Mouse (Mus musculus) mesoderm, embryonic 11.5 days (tissue): Measurements from ENCODE around the gene Nisch.
A peak's percentile ranks its signal among the peaks of the same experiment; 100 is the strongest.

ENCODE experiments used
- DNase-seq: peaks from one replicate; pipeline ENCODE4 v3.0.0-alpha.2; 2012; ENCODE audit warnings: low read depth, low spot score

Nisch gene

DNA sequence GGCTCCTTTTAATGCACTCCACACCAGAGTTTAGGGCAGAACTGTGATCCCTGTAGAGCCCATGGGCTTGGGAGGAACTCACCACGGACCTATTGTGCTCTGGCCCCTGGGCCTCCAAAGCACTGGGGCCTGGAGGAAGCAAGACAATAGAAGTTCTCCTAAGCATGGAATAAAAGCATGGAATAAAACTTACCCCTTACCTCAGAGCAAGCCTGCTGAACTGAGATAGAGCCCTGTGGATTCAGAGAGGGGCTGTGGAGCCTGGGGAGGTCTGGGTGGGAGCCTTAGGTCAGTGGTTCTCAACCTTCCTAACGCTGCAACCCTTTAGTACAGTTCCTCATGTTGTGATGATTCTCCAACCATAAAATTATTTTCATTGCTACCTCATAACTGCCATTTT lies at the start of gene Nisch:
Gene Nisch, minus strand, starts transcription at position 101 of the 400 bp plus-strand sequence.
- no peak for DNase-seq

DNA sequence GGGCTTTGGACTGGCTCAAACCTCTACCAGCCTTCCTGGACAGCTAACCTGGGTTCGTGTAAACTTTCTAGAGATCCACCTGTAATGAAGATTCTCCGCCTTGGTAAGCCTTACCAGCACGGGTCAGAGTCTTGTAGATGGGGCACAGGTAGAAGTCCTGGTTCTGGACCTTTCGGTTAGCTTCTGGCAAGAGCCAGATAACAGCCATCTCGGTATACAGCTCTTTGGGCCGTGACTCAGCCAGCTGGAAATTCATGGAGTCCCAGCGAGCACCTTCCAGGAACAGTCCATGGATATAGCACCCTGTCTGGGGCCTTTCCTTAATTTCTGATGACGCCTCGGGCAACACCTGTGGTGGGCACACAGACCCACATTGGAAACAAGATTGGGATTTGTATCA lies 44.2 kb upstream of the Nisch start:
- no peak for DNase-seq

DNA sequence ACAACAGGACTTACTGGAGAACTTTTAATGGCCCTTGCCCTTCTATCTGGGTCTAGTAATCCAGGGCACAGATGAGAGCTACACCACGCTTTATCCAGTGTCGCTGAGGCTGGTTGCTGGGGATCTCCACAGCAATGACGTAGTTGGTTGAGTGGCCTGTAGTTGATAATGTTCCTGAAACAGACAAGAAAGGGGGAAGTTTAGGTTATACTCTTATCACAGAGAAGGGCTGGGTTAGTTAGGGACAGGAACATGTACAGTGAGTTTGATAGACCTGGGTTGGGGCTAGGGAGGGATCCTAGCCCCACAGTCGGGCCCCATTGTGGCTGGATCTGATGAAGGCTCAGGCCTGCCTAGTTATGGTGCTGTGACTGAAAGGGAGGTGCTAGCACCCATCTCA lies 43.6 kb upstream of the Nisch start:
- DNase-seq = no peak

DNA sequence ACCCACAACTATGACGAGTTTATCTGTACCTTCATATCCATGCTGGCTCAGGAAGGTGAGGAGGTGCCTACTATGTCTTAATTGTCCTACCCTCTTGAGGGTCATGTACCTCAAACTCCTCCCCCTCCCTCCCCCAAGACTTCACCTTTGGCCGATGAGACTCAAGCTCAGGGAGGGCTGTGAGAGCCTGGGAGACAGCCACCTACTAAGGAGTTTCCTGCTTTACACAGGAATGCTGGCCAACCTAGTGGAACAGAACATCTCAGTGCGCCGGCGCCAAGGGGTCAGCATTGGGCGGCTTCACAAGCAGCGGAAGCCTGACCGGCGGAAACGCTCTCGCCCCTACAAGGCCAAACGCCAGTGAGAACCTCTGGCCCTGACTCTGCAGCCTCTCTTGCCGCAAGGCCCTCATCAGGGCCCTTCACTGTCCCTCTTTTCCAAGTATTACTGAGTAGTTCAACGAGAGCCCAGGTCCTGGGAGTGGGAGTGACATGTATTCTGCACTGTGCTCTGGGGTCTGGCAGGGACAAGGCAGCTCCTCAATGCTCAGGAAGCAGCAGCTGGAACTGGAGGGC lies 41.8 kb upstream of the Nisch start:
- DNase-seq = no peak

DNA sequence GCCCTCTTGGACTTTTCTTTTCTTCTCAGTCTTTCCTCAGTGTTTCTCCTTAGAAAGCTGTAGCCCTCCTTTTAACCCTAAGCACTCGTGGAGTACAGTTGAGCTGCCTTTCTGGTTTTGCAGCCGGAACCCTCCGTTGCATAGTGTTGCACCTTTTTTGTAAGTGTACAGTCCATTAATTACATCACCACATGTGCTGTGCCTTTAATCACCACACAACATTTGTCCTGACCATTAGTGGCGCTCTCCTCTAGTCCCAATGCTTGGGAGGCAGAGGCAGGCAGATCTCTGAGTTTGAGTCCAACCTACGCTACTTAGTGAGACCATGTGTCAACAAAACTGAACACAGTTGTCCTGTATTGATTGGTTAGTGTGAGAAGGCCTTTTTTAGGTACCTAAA lies 35.3 kb upstream of the Nisch start:
- no peak for DNase-seq

DNA sequence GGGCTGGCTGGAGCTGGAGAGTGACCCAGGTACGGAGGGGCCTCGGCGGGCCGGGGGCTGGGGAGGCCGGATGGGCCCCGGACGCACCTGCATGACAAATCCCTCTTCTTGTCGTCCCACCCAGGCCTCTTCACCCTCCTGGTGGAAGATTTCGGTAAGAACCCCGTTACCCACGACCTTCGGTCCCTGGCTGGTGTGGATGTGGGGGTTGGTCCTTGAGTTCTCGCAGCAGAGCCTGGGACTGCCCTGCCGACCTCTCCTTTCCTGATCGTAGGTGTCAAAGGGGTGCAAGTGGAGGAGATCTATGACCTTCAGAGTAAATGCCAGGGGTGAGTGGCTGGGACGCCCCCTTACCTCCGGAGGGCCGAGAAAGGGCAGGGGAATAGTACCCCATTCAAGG lies 34.9 kb upstream of the Nisch start:
- DNase-seq = no peak

DNA sequence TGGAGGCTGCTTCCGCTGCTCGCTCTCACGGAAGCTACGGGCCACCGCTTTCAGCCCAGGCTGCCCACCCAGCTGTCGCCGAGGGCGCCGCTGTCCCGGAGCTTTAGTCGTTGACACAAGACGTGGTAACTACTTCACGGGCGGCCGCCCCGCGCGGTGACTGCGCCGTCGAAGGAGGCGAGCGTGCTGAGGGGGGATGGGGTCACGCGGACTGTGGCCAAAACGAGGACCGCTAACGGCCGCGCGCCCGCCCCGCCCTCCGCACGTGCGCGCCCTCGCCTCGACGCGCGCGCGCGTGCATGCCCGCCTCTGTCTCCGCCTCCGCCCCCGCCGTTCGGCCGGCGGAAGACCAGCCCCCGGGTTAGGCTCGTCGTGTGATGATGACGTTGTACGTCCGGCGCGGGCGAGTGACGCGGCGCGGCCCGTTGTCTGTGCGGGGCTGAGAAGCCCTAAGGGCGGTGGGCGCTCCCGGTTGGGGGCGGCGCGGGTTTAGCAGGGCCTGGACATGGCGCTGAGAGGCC lies 34.4 kb upstream of the Nisch start, which contains the start of the genes Phf7 and Bap1:
Gene Phf7, minus strand, starts transcription at position 234 of the 521 bp plus-strand sequence.
Gene Bap1, plus strand, starts transcription at position 367 of the 521 bp plus-strand sequence.
- peak; percentile 96 for DNase-seq

DNA sequence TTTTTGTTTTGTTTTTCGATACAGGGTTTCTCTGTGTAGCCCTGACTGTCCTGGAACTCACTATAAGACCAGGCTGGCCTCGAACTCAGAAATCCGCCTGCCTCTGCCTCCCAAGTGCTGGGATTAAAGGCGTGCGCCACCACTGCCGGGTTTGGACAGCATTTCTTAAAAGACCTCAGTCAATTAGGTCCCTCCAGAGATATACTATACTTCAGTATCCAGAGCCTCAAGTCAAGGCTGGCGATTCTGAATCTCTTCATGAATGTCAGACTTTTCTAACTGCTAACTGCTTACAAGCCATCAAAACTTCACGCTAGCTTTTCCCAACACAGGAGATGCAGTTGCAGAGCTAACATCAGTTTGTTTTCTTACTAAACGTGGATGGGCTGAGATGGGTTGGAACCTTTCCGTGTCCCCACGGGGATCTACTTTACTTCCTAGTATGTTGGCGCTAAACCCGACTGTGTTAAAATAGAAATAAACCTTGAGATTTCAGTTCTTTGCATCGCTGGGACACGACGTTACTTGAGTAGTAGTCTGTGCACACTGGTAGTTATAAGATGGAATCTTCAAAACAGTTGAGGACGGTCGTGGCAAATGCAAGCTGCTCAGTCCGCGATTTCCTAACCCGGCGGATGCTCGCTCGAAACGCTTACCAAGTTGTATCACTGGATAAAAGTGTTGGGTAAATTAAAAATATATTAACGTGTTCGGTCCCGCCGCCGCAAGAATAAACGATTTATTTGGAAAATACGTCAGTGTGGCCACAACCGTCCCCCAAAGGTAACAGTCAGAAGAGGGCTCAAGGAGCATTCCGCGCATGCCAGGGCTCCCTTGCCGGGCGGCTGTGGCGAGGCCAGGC lies 33.7 kb upstream of the Nisch start:
- no peak for DNase-seq

DNA sequence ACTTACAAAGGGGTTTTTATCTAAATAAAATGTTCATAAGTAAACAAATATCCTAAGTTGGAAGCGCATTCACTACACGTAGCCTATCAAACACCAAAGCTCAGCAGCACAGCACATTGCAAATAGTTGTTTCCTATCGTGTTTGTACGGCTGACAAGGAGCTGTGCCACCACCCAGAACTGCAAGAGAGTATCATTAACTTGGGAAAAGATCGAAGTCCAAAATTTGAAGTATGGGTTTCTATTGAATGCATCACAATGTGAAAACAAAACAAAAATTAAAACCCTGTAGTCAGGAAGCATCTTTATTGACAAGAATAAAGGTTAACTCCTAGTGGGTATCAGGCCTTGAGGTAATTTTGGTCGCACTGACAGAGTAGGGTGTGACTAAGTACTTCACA lies 31.6 kb upstream of the Nisch start:
- no peak for DNase-seq

DNA sequence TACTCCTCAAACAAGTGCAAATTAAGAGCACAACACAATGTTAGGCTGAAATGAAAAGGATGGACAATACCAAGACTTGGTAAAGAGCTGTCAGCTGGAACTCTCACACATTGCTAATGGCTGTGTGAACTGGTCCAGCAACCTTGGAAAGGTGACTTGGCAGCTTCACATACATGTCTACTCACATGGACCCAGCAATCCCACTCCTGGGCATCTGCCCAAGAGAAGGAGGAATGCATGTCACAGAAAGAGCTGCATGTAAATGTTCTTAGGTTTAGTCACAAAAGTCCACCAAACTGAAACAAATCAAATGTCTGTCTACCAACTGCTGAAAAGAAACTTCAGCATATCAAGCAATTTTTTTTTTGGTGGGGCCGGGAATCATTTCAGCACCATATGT lies 29.2 kb upstream of the Nisch start:
- DNase-seq = no peak

DNA sequence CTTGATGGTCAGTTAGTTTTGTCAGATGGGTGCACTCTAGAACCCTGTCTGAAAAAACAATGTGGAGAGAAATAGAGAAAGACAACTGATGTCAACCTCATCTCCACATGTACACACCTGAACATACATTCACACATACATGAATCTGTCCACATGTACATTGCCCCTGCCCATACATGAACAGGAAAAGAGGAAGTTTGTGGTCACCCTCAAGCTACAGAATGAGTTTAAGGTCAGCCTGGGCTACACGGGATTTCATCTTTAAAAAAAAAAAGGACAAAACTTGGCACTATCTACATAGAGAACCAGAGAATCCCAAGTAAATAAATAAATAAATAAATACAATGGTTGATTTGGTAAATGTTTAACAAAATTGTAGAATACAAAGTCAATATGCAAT lies 28.0 kb upstream of the Nisch start:
- DNase-seq = no peak

DNA sequence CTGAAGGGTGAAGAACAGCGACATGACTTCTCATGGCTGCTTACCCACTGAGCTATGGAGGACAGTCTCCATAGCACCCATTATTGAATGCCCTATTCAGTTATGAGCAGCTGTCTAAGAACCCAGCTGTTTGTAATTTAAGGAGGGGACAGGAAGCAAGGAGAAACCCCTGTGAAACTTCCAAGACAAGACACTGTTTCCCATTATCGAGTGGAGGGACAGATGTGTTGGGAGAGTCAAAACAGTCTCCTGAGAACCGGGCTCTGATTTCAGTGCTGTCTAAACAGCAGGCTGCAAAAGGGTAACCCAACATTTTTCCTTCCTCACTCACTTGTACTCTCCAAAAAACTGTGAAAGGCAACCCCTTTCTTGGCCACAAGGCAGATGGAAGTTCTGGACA lies 23.8 kb upstream of the Nisch start:
- DNase-seq = no peak

DNA sequence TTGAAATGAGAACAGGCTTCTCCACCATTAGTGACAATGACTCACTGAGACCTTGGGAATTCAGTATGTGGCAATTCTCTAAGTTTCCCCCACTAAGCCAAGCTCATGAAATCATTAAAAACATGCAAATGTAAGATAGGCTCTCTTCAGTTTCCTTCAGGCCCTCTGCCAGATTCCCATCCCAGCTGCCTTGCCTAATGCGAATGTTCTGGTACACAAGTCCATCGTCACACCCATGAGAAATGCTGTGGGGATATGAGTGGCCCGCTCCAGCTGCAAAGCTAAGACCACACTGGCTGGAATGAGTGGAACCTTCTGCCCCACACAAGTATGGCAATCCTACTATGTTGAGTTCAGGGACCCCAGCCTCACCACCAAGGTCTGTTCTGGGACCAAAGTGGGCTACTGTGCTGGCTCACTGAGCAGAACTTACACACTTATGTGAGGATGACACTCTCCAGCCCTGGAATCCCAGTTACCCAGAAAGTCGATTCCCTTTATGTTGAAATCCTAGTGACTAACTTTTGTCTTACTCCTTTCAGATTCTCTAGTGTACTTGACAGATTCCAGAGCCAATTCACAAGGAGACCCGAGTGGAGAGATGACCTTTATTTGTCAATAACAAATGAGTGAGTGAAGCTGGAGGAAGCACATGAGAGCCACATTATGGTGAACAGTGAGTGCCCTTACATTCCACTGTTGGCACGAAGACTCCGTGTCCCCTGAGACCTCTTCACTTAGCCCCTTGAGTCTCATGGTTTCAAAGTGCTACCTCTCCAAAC lies 20.5 kb upstream of the Nisch start:
- DNase-seq = no peak

DNA sequence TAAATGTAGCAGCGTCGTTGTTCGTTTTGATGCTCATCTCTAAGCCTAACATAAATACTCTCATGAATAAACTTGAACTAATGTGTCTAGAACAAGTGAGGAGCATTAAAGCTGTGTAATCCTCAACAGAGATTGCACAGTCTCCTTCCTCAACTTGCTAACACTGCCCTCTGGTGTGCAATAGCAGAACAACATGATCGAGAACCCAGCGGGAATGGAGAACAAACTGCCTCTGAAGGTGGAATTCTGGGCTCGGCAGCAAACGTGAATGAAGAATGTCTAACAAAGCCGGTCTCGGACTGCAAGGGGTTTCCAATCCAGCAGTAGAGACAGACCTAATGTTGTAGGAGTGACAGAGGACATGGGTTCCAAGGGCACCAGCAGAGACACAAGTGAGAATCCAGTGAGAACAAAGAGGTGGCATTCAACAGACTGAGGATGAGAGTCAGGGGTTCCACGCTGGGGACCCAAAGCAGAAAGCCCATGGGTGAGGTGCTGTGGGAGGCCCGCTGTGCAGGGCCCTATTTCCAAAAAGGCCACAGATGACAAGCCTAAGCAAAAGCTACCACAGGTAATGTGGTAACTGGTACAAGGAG lies 17.3 kb upstream of the Nisch start:
- DNase-seq = peak; percentile 84

DNA sequence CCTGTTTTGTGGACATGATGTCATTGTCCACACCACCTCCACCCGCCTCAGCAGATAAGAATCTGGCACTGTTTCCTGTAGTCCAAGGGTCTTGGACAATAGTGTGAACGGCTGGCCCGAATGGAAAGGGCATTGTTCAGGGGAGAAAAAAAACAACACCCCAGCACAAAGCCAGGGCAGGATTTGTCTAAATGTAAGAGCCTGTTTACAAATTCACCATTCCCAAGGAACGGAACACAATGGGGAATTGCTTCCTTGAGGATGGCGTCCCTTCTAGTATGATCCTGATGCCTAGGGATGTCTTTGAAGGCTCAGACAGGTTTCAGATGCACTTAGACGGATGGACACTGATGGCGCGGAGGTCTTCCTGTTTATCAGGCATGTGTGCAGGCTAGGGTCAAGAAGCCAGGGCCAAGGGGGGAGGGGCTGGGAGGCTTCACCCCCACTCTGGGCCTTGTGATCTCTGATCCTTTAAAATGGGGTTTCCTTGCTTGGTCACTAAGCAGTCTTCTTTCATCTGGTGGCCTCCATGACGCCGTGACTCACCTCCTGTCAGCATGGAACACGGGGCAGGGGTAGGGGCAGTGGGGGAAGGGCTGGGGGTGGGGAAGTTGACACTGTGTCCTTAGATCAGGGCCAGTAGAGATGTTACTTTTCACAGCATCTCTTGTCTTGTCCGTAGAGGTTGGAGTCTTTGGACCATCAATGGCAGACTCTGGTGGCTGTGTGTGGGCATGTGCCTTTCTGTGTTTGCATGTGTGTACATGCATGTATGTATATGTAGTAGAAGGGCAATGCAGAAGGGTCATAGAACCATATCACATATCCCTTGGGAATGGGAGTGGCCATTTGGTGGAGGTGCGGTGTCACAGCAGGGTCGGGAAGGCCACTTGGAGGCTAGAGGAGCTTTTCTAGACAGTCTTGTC lies 16.6 kb upstream of the Nisch start:
- DNase-seq = no peak

DNA sequence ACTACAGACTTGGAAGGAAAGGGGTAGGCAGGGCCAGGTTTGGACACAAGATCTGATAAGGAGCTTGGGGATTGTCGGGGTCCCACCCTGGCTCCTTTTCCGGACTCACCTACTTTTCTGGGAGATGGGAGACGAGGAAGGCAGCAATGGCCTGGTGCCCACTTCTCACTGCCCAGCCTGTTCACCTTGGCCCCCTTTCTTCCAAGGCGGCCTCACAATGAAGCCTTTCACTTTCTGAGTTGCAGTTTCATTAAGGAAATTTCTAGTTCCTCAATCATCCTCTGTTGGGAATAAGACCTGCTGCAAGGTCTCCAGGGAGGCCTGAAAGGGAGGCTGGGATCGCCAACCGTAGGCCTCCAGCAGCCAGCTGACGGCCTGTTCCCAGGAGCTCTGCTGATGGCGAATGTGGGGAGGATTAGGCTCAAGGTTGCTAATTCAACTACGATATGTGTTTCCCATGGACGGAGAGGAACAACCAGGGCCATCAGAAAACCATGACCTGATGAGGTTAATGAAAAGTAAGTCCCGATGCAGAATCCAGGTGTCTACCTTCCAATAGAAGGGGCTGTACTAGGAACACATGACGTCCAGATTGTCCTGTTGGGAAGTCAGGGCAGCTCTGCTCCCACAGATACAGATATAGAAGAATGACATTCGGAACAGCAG lies 15.8 kb upstream of the Nisch start:
- no peak for DNase-seq

DNA sequence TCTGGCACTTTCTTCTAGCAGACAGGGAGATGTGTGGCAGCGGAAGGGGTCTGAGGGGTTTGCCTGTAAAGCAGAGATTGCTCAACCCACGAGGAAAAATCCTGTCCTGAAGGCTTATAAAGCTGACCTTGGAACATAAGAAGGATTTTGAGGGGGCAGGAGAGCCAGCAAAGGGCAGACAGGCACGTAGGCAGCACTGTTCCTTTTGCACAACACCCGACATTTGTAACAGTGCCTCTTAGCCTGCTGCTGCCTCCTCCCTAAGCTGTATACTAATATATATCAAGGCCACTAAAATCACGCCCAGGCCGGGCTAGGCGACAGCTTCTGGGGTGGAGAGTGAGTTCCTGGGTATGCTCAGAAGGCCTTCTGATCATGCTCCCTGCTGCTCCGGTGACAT lies 13.7 kb upstream of the Nisch start:
- DNase-seq = no peak

DNA sequence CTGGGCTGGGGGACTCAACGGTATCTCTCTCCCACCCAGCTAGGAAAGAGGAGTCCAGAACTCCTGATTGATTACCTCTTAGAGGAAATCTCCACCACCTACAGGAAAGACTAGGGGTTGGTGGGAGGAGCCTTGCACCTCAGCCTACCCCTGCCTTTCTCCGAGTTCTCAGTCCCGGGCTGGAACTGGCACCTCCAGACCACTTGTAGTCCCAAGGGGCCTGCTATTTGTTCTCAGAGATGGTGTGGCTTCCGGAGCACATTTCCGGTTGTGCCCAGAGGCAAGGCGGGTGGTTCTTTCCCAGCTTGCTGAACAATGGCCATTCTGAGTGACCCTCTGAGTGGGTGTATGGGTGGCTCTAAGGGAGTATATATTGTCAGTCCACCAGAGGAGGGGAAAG lies 11.5 kb upstream of the Nisch start:
- no peak for DNase-seq

DNA sequence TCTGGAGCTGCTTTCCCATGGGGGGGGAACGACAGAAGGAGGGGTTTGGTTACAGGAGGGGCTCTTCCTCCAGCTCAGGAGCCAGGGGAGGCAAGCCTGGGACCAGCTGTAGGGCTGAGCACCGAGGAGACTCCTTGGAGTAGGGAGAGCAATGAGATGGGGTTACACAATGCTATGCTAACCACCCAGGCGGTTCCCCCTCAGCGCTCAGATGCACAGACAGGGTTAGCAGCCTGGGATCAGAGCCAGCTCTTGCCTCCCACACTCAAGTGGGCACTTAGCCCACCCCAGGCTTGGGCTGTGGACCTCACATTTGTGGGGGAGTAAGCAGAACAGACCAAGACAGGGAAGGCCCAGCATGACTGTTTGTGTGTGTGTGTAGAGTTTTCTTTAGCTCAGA lies 10.2 kb upstream of the Nisch start:
- DNase-seq = no peak

DNA sequence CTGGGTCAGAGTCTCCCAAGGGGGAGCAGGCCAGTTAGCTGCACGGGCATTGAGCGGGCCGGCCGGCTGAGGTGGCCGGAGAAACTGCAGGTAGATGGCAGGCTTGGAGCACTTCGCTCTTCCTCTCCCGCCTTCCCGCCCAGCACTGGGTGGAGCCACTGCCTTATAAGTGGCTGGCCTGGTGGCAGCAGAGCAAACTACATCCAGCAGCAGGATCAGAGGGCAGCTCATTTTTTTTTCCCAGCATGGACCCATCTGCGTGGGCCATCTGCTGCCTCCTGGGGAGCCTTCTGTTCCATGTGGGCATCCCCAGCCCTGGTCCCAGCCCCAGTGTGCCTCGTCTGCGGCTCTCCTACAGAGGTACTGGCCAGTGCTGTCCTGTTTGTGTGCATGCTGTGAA lies 920 bp upstream of the Nisch start, which contains the start of gene Sema3g:
Gene Sema3g, plus strand, starts transcription at position 195 of the 400 bp plus-strand sequence.
- peak; percentile 71 for DNase-seq
